Mouse (Mus musculus): ENCODE measurements around the gene Gm13420. TPM values are rescaled to one million over a fixed set of nuclear protein-coding genes. Genes with fewer than 3 reads are reported as not detected.

Gm13420 gene
- not detected in 2 replicates for polyA plus RNA-seq (2012)

DNA sequence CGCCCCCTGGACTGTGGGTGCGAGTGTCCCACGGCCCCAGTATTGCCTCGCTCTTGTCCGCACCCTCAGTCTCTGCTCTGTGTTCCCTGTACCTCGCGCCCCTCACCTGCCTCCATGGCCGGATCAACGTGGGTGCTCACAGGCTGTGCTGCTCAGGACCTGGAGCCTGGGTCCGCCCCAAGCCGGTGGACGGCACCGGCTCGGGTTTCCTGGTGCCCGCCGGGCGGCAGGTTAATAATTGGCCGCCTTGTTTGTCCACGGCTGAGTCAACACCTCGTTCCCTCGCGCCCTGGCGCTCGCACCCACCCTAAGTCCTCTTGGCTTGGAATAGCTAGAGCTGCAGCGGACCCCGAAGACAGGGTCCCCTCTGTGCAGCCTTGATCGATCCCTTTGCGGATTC is at the start of gene Gm13420:
Gene Gm13420, minus strand, starts transcription at position 189 of the 400 bp plus-strand sequence.
- no peak for TF ChIP-seq GATA1 (IDR thresholded peaks at IDR 0.05; ENCODE audit: low read length)

DNA sequence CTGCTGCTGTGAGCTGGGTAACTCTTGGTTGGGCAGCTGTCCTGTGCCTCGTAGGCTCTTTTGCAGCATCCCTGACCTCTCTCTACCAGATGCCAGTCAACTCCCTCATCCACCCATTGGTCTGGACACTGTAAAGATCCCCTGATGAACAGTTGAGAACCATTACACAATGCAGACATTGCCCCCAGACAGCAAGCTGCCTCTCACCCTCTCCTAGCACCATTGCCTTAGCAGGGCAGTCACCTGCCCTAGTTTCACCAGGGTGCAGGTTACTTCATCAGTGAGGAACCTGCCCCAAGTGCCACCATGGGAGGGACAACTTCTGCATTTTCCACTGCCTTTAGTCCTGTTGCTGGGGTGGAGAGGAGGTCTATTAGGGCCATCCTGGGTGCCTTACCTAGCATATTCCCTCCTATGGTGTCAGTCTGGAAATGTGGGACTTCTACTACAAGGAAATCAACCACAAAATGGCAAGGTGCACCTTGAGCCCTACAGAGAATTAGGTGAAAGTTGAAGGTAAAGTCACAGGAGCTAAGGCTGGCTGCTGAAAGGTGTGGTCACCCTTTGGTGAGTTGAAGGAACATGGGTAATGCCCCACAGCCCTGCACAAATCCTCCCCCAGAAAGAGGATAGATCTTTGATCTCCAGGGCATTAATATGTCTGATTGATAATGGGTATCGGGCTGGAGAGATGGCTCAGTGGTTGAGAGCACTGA is 41.4 kb upstream of the Gm13420 start:
- no peak for TF ChIP-seq GATA1 (IDR thresholded peaks at IDR 0.05; ENCODE audit: low read length)

DNA sequence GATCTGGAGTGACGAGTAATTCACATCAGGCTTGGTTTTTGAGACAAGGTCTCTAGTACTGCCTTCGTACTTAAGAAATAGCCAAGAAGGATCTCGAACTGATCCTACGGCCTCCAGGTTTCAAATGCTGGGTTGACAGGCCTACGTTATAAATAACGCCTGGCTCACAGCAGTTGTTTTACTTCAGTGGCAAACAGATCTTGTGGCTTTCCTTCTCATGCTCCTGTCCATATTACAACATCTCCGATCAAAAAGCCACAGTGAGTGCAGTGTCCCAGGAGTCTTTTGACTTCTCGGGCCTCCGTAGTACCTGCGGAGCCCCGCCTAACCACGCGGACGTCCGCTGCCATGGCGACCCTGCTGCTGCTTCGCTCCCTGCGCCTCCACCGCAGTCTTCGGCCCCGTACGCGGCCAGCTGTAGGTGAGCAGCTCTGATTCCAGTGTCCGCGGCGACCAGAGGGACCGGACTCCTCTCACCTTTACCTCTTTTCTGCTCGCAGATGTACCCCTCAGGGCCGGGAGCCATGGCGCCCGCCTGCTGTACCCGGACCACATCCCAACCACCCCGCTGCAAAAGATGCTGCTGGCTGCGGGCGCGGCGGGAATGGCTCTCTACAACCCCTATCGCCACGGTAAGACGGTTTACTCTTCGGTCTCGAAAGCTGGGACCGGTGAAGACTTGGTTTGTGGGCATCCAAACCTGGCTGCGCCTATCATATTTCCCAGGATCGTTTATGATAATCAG is 36.6 kb upstream of the Gm13420 start, which contains the start of gene Trub2:
Gene Trub2, minus strand, starts transcription at position 566 of the 745 bp plus-strand sequence.
- TF ChIP-seq GATA1 (IDR thresholded peaks at IDR 0.05; ENCODE audit: low read length) = no peak

DNA sequence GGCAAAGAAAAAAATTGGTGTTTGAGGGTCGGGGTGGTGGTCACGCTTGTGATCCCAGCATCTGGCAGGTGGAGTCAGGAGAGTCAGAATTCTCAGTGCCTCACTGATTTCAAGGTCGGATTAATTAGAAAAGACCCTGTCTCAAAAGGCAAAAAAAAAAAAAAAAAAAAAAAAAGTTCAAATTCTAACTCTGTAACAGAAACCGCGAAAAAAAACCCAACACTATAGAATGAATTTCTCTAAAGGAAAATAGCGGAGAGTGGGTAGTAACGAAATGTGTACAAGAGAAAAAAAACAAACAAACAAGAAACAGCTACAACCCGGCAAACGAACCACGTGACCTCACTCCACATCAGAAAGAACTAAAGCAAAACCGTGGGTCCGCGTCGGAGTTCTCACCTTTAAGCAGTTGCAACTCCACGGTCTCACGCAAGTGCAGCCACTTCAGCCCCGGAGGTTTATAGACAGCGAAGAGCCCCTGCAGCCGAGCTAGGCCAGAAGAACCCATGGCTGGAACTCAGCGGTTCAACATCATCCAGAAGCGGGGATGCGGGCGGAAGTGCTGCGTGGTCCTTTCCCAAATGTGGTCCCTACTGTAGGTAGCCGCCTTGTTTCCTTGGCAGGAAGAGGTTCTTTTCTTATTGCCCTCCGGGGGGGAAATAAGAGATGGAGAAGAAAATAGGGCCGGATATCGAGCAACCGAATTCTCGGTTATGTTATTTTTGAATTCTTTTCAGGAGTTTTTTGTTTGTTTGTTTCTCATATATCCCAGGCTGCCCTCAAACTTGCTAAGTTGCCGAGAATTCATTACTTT is 35.8 kb upstream of the Gm13420 start, which contains the start of gene Coq4:
Gene Coq4, plus strand, starts transcription at position 390 of the 814 bp plus-strand sequence.
- no peak for TF ChIP-seq GATA1 (IDR thresholded peaks at IDR 0.05; ENCODE audit: low read length)

DNA sequence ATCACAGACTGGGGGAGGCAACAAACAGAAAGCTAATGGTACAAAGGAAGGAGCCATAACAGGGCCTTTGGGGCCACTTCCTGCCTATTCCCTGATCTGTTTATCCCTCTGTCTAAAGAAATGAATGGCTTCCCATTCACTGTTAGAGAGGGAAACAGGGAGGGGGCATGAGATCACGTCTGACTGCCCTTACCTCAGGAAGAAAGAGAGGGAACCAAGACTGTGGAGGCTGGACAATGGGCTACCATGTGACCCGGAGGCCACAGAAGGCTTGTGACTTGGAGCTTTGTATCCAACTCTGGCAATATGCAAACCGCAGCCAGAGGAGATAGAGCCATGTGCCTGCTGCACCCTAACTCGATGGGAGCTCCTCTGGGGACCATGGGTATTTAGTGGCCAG is 32.8 kb upstream of the Gm13420 start:
- no peak for TF ChIP-seq GATA1 (IDR thresholded peaks at IDR 0.05; ENCODE audit: low read length)

DNA sequence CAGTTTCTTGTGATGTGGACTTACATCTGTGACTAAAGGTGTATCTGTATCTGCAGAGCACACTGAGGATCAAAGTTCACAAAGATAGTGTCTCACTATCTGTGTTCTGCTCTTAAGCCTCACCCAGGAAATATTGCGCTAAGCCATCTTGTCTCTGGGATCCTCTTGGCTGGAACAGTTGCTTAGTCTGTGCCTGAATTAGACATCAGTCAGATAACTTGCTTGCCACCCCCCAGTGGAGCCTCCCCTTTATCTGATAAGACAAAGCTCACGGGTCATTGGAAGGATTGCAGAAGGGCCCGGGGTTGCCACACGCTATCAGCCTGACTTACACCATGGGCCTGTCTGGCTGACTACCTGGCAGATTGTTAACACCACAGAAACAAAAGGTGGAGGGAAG is 21.8 kb upstream of the Gm13420 start:
- TF ChIP-seq GATA1 (IDR thresholded peaks at IDR 0.05; ENCODE audit: low read length) = no peak

DNA sequence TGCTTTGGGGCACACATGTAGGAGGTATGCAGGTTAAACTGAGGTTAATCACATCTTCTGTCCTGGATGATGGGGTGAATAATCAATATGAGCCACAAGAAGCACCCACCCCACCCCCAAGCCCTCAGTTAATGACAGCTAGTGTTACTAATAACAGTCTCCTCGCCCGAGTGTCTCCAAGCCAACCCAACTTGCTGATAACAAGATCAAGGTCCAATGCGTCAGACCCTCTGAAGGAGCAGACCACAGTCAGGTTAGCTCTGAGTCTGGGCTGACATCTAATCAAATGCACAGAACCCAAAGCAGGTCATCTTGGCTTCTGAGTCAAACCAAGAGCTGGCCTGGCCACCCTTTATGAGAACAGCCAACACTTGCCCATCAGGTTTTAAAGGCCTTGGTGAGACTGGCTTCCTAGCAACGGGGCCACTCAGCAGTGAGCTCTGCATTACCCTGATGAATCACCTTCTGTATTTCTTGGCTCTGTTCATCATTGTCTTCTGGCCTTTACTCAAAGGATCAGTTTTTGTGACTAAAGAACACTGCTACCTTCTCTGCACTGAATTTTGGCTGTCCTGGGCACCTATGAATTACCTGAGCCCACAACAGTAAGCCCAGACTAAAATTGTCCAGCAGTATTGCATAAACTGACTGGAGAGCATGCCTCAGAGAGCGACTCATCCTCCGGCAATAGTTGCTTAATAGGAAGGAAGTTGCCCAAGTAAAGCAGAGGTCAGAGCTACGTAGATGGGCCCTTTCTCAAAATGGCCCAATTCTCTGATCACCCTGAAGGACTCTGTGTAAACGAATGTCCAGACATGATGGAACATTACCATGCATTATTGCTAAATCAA is 20.4 kb upstream of the Gm13420 start:
- TF ChIP-seq GATA1 (IDR thresholded peaks at IDR 0.05; ENCODE audit: low read length) = no peak

DNA sequence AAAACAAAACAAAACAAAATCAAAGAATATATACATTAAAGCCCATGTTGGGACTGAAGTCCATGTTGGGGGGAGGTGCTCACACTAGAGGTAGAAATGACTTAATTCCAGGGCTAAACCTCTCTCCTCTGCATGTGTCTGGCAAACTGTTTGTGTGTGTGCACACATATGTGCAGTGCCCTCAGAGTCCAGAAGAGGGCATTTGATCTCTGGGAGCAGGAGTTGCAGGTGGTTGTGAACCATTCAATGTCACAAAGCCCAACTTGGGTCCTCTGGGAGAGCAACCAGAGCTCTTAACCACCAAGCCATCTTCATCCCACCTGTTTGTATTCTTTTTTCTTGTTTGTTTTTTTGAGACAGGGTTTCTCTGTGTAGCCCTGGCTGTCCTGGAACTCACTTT is 18.7 kb upstream of the Gm13420 start:
- TF ChIP-seq GATA1 (IDR thresholded peaks at IDR 0.05; ENCODE audit: low read length) = no peak

DNA sequence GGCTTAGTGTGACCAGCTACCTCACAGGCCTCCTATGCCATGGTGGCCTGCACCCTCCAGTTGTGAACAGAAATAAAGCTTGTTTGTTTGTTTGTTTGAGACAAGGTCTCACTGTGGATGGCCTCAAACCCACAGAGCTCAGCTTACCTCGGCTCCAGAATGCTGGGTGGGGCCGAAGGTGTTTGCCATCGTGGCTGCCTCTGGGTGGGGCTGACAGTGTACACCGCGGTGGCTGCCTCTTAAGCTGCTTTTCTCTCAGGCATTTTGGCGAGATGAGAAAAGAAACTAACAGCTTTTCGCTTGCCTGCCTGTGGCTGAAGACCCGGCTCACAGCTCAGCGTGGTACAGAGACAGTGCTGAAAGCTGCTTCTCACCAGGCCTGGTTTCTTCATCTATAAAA is 17.4 kb upstream of the Gm13420 start:
- no peak for TF ChIP-seq GATA1 (IDR thresholded peaks at IDR 0.05; ENCODE audit: low read length)

DNA sequence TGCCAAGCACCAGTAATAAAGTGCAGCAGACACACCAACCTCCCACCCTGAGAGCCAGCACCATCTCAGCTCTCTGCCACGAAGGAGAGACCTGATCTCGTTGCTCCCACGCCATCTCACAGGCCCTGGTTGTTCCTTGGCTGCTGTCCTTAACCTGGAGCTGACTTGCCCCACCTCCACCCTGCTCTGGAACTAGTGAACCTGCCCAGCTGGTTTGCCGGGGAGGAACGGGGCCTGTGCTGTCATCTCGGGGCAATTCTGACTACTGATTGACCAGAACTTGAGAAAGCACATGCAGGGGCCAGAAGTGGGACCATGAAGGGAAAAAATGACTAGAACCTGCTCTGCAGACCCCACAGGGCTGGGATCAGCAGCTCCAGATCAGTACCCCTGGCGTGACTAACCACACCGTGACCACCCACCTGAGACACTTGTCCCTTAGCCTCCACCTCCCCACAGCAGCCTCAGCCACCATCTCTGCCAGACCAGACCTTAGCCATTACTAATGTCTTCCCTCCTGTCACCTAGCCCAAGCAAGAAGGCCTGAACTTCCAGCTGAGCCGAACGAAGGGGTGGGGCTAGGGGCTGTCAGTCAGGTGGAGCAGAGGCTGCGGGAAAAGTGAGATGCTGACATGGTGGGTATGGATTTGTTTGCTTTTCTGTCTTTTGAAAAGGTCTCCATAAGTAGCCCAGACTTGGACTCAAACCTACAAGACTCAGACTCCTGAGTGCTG is 16.7 kb upstream of the Gm13420 start:
- no peak for TF ChIP-seq GATA1 (IDR thresholded peaks at IDR 0.05; ENCODE audit: low read length)

DNA sequence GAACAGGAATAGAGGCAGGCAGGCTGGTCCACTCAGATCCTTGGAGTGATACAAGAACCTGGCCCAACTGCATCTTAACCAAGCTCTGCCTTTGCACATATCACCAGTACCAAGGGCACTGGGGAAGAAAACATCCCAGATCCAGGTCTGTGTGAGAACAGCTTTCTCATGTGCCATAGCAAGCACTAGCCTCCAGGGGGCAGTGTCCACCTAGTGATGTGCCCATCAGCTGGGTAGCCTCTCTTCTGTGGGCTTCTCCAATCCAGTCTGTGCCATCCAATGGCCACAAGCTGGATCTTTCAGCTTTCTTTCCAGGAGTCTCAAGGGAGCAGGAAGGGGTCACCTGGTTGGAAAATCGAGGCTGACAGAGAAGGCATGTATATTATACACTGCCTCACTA is 13.3 kb upstream of the Gm13420 start:
- TF ChIP-seq GATA1 (IDR thresholded peaks at IDR 0.05; ENCODE audit: low read length) = no peak

DNA sequence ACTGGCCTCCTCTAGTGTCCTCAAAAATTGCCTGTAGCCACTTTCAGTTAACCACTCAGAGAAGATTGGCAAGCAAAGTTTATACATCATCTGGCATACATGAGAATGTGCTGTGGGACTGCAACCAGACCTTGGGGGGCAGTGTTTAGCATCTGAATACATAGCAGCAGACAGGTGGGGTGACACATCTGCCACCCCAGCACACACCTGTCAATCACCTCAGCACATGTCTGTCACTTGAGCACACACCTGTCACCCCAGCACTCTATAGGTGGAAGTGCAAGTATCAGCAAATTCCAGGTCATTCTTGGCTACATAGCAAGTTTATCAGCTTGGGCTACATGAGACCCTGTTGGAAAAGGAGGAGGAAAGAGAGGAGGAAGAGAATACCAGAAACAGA is 4.2 kb upstream of the Gm13420 start:
- no peak for TF ChIP-seq GATA1 (IDR thresholded peaks at IDR 0.05; ENCODE audit: low read length)

DNA sequence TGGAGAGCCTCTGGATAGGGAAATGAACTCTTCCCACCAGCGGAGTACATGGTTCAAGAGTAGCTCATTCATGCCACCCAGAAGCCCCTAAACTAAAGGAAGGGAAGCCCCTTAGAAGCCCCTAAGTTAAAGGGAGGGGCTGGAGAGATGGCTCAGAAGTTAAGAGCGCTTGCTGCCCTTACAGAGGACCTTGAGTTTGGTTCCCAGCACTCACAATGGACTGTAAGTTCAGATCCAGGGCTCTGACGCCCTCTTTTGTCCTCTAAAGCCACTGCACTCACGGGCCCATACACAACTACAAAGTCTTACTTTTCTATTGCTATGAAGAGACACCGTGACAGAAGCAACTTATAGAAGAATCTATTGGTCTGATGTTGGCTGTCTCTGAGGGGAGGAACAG is 912 bp upstream of the Gm13420 start:
- TF ChIP-seq GATA1 (IDR thresholded peaks at IDR 0.05; ENCODE audit: low read length) = no peak

DNA sequence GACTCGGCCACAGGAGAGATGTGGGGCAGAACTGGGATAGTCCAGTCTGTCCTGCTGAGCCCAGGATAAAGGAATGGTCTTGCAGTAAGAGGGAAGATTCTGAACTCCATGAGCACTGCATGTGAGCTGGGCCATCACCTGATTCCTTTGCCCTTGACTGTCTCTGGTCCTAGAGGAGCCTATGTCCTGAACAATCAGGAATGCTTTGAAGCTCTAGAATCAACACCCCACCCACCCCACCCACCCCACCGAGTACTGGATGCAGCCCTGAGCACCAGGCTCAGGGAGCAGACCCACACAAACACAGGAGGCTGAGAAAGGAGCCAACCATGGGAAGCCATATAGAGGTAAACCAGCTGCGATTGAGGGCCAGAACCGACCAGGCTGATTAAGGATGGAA is 3.0 kb downstream of the Gm13420 start:
- no peak for TF ChIP-seq GATA1 (IDR thresholded peaks at IDR 0.05; ENCODE audit: low read length)
